Mouse (Mus musculus) kidney, embryonic 16.5 days (tissue): ENCODE measurements around the gene March6. TPM values are rescaled to one million over a fixed set of nuclear protein-coding genes. Genes with fewer than 3 reads are reported as not detected.

ENCODE experiments used
- ATAC-seq: fragments of 200-750 bp; cut with Nextera tagmentation; 2 replicates; pipeline ENCODE4 v1.8.0; 2017; ENCODE audit warnings: moderate TSS enrichment; ENCODE audit not compliant: low FRiP score, low TSS enrichment
- H3K27ac ChIP-seq: fragments of 300-500 bp; sonication (generic); 2 replicates; pipeline ENCODE4 v1.5.1; 2014; ENCODE audit warnings: low read length
- H3K27me3 ChIP-seq: fragments of 300-500 bp; sonication (generic); 2 replicates; pipeline ENCODE4 v1.6.1; 2014; ENCODE audit warnings: low read length, control low read depth, mixed read lengths; ENCODE audit not compliant: insufficient read depth
- H3K36me3 ChIP-seq: fragments of 300-500 bp; sonication (generic); 2 replicates; pipeline ENCODE4 v1.6.1; 2014; ENCODE audit warnings: low read length, control low read depth, mixed read lengths; ENCODE audit not compliant: insufficient read depth
- H3K4me1 ChIP-seq: fragments of 300-500 bp; sonication (generic); 2 replicates; pipeline ENCODE4 v1.6.1; 2014; ENCODE audit warnings: low read length, control low read depth, mixed read lengths; ENCODE audit not compliant: insufficient read depth
- H3K4me2 ChIP-seq: fragments of 300-500 bp; sonication (generic); replicated peaks from 2 replicates; pipeline ENCODE4 v1.6.1; 2014; ENCODE audit warnings: low read depth, low read length
- H3K4me3 ChIP-seq: fragments of 300-500 bp; sonication (generic); 2 replicates; pipeline ENCODE4 v1.5.1; 2014; ENCODE audit warnings: mild to moderate bottlenecking, low read length
- H3K9ac ChIP-seq: fragments of 300-500 bp; sonication (generic); replicated peaks from 2 replicates; pipeline ENCODE4 v1.6.1; 2014; ENCODE audit warnings: low read length
- H3K9me3 ChIP-seq: fragments of 300-500 bp; sonication (generic); 2 replicates; pipeline ENCODE4 v1.6.1; 2016; ENCODE audit warnings: low read length, control low read depth
- WGBS: fragments of 180-500 bp; shearing (Covaris S2); extraction: QIAGEN DNeasy Blood & Tissue Kit; methylation state at CpG from one replicate; pipeline ENCODE4 v1.1.7; 2014; 5-methylcytosine and 5-hydroxymethylcytosine counted together
- polyA plus RNA-seq: library from polyadenylated mRNA; unstranded; fragments of >200 nt; fragmentation: Nextera tagmentation; extraction: Ambion mirVana; gene quantifications from 2 replicates; pipeline ENCODE4 v1.2.1, GENCODE M21; 2015

Gene March6
- polyA plus RNA-seq, 1 experiment from 2014 or later: 37.4 TPM

DNA sequence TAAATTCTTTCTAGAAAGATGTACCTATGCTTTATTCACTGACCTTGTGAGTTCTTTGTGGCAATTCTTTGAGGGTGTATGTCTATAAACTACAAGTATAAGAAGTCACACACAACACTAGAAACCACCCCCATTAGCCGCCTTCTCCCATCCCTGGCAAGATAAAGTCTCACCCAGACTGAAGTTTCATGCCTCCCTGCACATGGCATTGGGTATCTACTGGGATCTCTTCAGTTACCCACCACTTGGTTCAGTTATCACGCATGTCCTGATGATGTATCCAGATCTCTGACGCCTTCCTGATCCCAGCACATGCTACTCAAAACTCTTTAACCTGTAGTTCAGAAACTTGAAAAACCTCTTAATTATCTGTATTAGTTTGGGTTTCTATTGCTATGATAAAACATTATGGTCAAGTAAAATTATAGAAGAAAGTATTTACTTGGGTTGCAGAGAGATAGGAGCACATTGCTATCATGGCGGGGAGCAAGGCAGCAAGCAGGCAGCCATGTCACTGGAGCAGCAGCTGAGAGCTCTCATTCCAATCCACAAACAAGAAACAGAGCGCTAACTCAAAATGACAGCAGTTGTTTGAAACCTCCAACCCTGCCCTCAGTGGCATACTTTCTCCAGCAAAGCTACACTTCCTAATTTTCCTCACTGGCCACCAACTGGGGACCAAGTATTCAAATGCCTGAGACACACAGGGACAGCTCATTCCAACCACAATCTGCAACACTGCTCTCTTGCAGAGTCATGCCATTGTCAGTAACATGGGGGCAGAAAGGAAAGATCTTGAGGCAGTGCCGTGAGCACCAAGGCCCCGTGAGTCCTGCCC lies 3.8 kb upstream of the March6 start:
- Histone ChIP-seq H3K4me1 (peaks cover 6% of the 10 kb centered on the region; the same call in 1 of the 2 replicates), H3K9me3 (no peaks in the 10 kb centered on the region), H3K9ac (no peak overlapping the region), H3K27me3 (no peaks in the 10 kb centered on the region), H3K36me3 (no peaks in the 10 kb centered on the region), H3K27ac (no peak overlapping the region), H3K4me3 (no peak overlapping the region), H3K4me2 (no peak overlapping the region)
- no peak for ATAC-seq
- 86% methylated on average over 7 of the region's 7 CpGs for WGBS

DNA sequence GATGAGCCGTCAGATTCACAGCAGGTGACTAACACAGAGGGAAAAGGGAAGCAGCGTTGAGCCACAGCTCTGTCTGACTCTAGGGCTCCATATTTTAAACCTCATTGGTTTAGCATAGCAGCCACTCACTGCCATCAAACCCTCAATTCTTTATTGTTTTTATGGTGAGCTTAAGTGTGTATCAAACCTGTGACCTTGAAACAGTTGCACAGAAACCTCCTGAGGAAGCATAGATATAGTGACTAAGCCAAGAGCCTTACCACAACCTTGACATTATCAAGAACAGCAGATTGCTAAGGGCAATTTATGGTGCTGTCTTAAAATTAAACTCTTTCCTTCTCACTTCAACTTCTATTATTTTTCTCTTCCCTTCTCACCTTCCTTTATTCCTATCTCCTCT lies 2.7 kb upstream of the March6 start:
- no peak for ATAC-seq
- peaks cover 13% of the 10 kb centered on the region for H3K4me1 ChIP-seq
- 95% methylated on average over 2 of the region's 2 CpGs for WGBS
- H3K27me3 ChIP-seq: no peaks in the 10 kb centered on the region
- H3K9me3 ChIP-seq: no peaks in the 10 kb centered on the region
- no peaks in the 10 kb centered on the region for H3K36me3 ChIP-seq
- H3K4me3 ChIP-seq: no peak overlapping the region
- H3K27ac ChIP-seq: no peak overlapping the region
- no peak overlapping the region for H3K9ac ChIP-seq
- no peak overlapping the region for H3K4me2 ChIP-seq

- H3K36me3 ChIP-seq: no peaks in the 10 kb centered on the region
- H3K4me3 ChIP-seq: no peak overlapping the region
- no peak overlapping the region for H3K27ac ChIP-seq
- H3K4me1 ChIP-seq: peaks cover 13% of the 10 kb centered on the region
- H3K9ac ChIP-seq: no peak overlapping the region
- no peaks in the 10 kb centered on the region for H3K9me3 ChIP-seq
- no peak overlapping the region for H3K4me2 ChIP-seq
- WGBS: 94% methylated on average over 2 of the region's 2 CpGs
- no peak for ATAC-seq
- no peaks in the 10 kb centered on the region for H3K27me3 ChIP-seq
These were observed 1.6 kb upstream of the March6 start for GRCm38 (mm10) chr15:31532331-31533021.

DNA sequence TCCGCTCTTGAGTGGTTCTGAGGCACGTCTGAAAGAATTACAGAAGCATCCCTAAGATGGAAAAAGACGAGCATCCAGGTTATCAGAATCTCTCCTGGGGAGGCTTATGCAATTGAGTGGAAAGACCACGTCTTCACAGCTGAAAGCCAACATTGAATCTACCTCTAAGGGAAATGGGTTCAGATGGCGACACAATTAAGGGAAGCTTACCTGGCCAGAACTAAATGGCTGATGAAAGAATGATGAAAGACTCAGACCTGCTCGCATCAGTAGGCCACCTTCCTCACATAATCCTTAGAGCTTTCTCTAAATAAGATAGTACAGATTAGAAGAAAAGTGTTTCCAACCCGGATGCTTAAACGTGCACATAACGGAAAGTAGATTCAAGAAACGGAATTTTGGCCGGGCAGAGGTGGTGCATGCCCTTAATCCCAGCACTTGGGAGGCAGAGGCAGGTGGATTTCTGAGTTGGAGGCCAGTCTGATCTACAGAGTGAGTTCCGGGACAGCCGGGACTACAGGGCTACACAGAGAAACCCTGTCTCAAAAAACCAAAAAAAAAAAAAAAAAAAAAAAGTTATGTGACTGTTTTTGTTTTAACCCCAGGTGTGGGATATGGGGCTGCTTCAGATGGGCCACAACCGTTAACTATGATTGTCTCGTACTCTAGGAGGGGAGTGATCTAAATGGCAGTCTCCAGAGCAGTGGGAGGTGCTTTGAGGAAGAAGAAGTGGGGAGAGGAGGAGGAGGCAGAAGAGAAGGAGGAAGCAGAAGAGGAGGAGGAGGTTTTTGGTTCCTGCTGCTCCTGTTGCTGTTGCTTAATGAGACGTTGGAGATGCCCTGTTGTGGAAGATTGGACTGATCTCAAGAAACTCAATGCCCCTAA lies 835 bp upstream of the March6 start:
- no peaks in the 10 kb centered on the region for H3K27me3 ChIP-seq
- ATAC-seq: 0 out of 2 replicates have a peak, but pooled peaks have one; percentile 0
- H3K4me2 ChIP-seq: peak overlapping the region; percentile 59
- whole genome bisulfite sequencing: 21% methylated on average over 16 of the region's 16 CpGs
- no peaks in the 10 kb centered on the region for H3K9me3 ChIP-seq
- peaks cover 13% of the 10 kb centered on the region for H3K4me1 ChIP-seq
- peak overlapping the region; percentile 94 for H3K9ac ChIP-seq
- peaks cover 4% of the 10 kb centered on the region; the same call in 1 of the 2 replicates for H3K36me3 ChIP-seq
- H3K27ac ChIP-seq: peak overlapping the region; percentile 98
- H3K4me3 ChIP-seq: peak overlapping the region; percentile 85

GRCm38 (mm10) chr15:31529811-31530658 lies 818 bp downstream of the March6 start:
- H3K4me3 ChIP-seq: peak overlapping the region; percentile 85
- peaks cover 7% of the 10 kb centered on the region; the same call in 1 of the 2 replicates for H3K36me3 ChIP-seq
- H3K4me1 ChIP-seq: peaks cover 13% of the 10 kb centered on the region
- H3K4me2 ChIP-seq: peak overlapping the region; percentile 68
- no peaks in the 10 kb centered on the region for H3K9me3 ChIP-seq
- H3K9ac ChIP-seq: peak overlapping the region; percentile 94
- under 1% methylated on average over 51 of the region's 56 CpGs for WGBS
- H3K27me3 ChIP-seq: no peaks in the 10 kb centered on the region
- peak overlapping the region; percentile 98 for H3K27ac ChIP-seq
- ATAC-seq: peak; percentile 66

DNA sequence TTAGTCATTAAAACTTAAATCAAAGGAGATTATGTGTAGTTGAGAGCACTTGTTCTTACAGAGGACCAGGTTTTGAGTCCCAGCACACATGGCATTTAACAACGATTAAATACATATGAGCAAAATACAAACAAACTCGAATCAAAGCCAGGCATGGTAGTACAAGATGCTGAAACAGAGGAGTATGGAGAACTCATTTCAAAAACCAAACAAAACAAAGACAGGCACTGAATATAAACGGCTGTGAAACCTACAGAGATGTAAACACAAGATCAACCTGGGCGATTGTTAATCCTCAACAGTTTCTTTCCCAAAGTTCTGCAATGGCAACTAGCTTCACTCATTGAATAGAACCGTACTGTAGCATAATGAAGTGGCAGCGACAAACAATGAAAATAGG lies 1.8 kb downstream of the March6 start:
- ATAC-seq: no peak
- Histone ChIP-seq H3K4me3 (peak overlapping the region; percentile 85), H3K27ac (no peak overlapping the region), H3K27me3 (no peaks in the 10 kb centered on the region), H3K4me2 (peak overlapping the region; percentile 68), H3K9me3 (no peaks in the 10 kb centered on the region), H3K36me3 (peaks cover 7% of the 10 kb centered on the region; the same call in 1 of the 2 replicates), H3K4me1 (peaks cover 13% of the 10 kb centered on the region), H3K9ac (peak overlapping the region; percentile 52; the same call in 1 of the 2 replicates)
- 33% methylated on average over 6 of the region's 6 CpGs for WGBS

DNA sequence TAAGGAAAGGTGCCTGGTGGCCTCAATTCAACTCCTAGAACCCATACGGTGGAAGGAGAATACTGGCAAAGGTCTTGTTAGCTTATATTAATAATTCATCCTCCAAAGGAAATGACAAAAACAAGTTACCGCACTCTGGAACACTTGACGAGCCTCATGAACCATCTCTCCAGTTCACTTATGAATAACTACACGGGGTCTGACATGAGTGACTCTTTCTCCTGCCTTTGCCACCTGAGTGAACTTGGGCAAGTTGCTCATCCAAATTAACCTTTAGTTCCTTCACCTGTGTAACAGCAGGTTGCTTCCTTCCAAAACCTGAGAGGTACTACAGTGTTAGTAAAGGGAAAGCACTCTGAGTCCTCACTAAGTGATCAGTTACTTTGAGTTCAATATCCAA lies 2.4 kb downstream of the March6 start:
- 73% methylated on average over 4 of the region's 4 CpGs for WGBS
- H3K9me3 ChIP-seq: no peaks in the 10 kb centered on the region
- H3K4me3 ChIP-seq: no peak overlapping the region
- no peaks in the 10 kb centered on the region for H3K27me3 ChIP-seq
- no peak overlapping the region for H3K27ac ChIP-seq
- no peak overlapping the region for H3K9ac ChIP-seq
- H3K36me3 ChIP-seq: peaks cover 7% of the 10 kb centered on the region; the same call in 1 of the 2 replicates
- no peak overlapping the region for H3K4me2 ChIP-seq
- H3K4me1 ChIP-seq: peaks cover 17% of the 10 kb centered on the region
- ATAC-seq: no peak

DNA sequence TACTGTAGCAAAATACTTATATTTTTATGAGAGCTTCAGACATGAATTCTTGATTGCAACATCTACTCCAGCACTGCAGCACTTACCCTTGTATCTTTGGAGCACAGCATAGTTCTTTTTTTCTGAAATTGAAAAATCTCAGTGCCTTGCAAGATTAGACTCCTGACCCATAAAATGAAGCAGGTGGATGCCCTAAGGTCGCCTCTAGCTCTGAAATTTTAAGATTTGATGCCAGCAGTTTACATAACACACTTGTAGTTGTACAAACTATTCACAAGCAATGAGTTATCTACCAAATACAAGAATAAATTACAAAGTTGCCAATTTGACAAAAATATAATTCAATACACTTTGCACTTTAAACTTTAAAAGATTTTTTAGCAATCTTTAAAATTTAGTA lies 4.4 kb downstream of the March6 start:
- no peak overlapping the region for H3K4me3 ChIP-seq
- no peaks in the 10 kb centered on the region for H3K9me3 ChIP-seq
- no peak overlapping the region for H3K9ac ChIP-seq
- no peak for ATAC-seq
- peaks cover 17% of the 10 kb centered on the region for H3K4me1 ChIP-seq
- H3K27me3 ChIP-seq: no peaks in the 10 kb centered on the region
- H3K27ac ChIP-seq: no peak overlapping the region
- H3K4me2 ChIP-seq: no peak overlapping the region
- H3K36me3 ChIP-seq: peaks cover 7% of the 10 kb centered on the region; the same call in 1 of the 2 replicates
- WGBS: 89% methylated on average over 1 of the region's 1 CpGs

DNA sequence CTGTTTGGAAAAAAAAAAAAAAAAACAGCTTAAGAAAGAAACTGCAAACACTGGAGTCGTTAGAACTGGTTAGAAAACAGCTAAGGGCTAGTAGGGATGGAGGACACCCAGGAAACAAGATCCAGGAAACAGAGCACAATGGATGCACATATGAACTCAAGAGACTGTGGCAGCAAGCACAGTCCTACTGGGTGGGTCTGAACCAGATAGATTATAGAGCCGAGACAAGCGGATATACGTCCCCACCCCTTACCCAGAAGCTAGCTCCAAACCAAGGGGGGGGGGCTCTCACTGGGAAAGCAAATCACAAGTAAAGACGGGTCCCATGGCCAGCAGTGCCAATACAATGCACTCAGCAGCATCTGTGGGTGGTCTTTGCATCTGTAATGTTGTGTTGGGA lies 11.9 kb downstream of the March6 start:
- Histone ChIP-seq H3K9ac (no peak overlapping the region), H3K27me3 (no peaks in the 10 kb centered on the region), H3K9me3 (no peaks in the 10 kb centered on the region), H3K36me3 (no peaks in the 10 kb centered on the region), H3K27ac (no peak overlapping the region), H3K4me3 (no peak overlapping the region), H3K4me1 (0 out of 2 replicates have a peak, but pooled peaks cover 10% of the 10 kb centered on the region), H3K4me2 (no peak overlapping the region)
- 86% methylated on average over 5 of the region's 5 CpGs for WGBS
- no peak for ATAC-seq
